Mouse (Mus musculus): Measurements from ENCODE around the gene Pnpla5.

DNA sequence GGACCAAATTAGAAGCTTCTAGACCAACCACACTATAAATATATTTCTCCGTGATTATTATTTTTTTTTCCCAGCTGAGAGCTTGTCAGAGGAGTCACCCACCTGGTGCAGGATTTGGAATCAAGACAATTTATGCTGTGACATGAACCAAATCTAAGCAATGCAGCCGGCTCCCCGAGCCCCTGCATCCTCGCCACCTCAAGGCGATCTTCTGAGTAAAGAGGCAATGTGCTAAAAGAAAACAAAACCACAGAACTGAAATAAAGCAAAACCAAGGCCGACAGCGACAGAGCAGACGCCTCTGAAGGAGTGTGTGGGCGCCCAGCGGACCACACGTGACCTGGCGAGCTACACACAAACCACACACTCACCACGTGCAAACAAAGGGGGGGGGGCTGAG, 44.3 kb downstream of the Pnpla5 start:
- TF ChIP-seq EP300 (optimal IDR thresholded peaks at IDR 0.05) = no peak
- TF ChIP-seq CTCF (IDR thresholded peaks at IDR 0.05; ENCODE audit: low read depth) = no peak
